Mouse (Mus musculus) liver, embryonic 14.5 days (tissue): ENCODE measurements at regions not wholly inside any gene's neighbourhood (a gene's known extent, or its start where the extent isn't known, plus 50 kb on each side); places are given as distances from the start of the nearest gene placed in this dataset.

ENCODE experiments used
- ATAC-seq: fragments of 200-750 bp; cut with Nextera tagmentation; 2 replicates; pipeline ENCODE4 v1.8.0; 2017; ENCODE audit warnings: moderate number of reproducible peaks, mild to moderate bottlenecking, moderate library complexity; ENCODE audit not compliant: insufficient read depth
- DNase-seq, 3 experiments: peaks; one replicate each; pipeline ENCODE4 v3.0.0-alpha.2; 2012 to 2013; ENCODE audit warnings: low read depth in 3 of 3, low spot score in 3 of 3
- H3K27ac ChIP-seq: fragments of 300-500 bp; sonication (generic); 2 replicates; pipeline ENCODE4 v1.5.1; 2014; ENCODE audit warnings: moderate library complexity, mild to moderate bottlenecking, control low read depth, inconsistent platforms
- H3K27me3 ChIP-seq: fragments of 300-500 bp; sonication (generic); 2 replicates; pipeline ENCODE4 v1.6.1; 2014; ENCODE audit warnings: mild to moderate bottlenecking, low read length, moderate library complexity; ENCODE audit not compliant: control insufficient read depth, insufficient read depth
- H3K36me3 ChIP-seq: fragments of 300-500 bp; sonication (generic); replicated peaks from 2 replicates; pipeline ENCODE4 v1.6.1; 2014; ENCODE audit warnings: low read depth; ENCODE audit not compliant: control insufficient read depth, insufficient read depth
- H3K4me1 ChIP-seq, 2 experiments: fragments of 200-500 bp in 1 of 2; fragments of 300-500 bp in 1 of 2; sonication (generic) in 1 of 2; replicated peaks; 2 replicates each; pipeline ENCODE4 v1.6.1; 2012 to 2014; ENCODE audit warnings: antibody characterized with exemption in 1 of 2, inconsistent platforms in 1 of 2, low read length in 1 of 2; ENCODE audit not compliant: control insufficient read depth in 2 of 2, insufficient read depth in 2 of 2
- H3K4me2 ChIP-seq: fragments of 300-500 bp; sonication (generic); 2 replicates; pipeline ENCODE4 v1.6.1; 2014; ENCODE audit warnings: low read depth, mild to moderate bottlenecking, control low read depth, moderate library complexity
- H3K4me3 ChIP-seq, 2 experiments: fragments of 200-500 bp in 1 of 2; fragments of 300-500 bp in 1 of 2; sonication (generic) in 1 of 2; 2 replicates each; pipeline ENCODE4 v1.5.1; 2012 to 2014; ENCODE audit warnings: low read depth in 2 of 2, low read length in 2 of 2, mild to moderate bottlenecking in 2 of 2, control low read depth in 1 of 2, inconsistent platforms in 1 of 2, moderate library complexity in 1 of 2; ENCODE audit not compliant: insufficient read depth in 1 of 2
- H3K9ac ChIP-seq: fragments of 300-500 bp; sonication (generic); replicated peaks from 2 replicates; pipeline ENCODE4 v1.6.1; 2014; ENCODE audit warnings: mild to moderate bottlenecking, control low read depth, moderate library complexity
- H3K9me3 ChIP-seq: fragments of 300-500 bp; sonication (generic); 2 replicates; pipeline ENCODE4 v1.6.1; 2016; ENCODE audit warnings: low read length, mixed read lengths; ENCODE audit not compliant: control insufficient read depth
- CTCF ChIP-seq: IDR thresholded peaks from 2 replicates; pipeline ENCODE4 v1.5.1; 2016; ENCODE audit warnings: antibody characterized with exemption, low read depth, control low read depth
- EP300 ChIP-seq: IDR thresholded peaks from 2 replicates; pipeline ENCODE4 v1.6.1; 2016; ENCODE audit warnings: antibody characterized with exemption, low read depth
- WGBS: fragments of 180-500 bp; shearing (Covaris S2); extraction: QIAGEN DNeasy Blood & Tissue Kit; methylation state at CpG from one replicate; pipeline ENCODE4 v1.1.7; 2014; ENCODE audit not compliant: insufficient replicate concordance; 5-methylcytosine and 5-hydroxymethylcytosine counted together

DNA sequence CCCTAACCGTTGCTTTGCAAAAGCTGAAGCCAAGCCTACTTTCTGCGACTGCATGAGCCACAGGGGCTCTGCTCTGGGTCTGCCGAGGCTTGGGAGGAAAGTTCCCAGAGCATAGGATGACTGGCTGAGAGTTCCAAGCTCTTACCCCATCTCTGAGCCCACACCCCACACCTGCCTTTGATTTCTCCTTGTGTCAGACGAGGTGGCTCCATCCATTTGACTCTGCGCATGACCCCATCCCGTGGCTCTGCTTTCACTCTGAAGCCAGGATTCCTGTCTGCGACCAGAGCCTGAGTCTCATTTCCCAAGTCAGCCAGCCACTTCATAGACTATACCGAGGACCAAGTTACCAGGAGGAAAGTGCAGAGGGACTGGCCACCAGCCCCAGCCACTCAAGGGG lies 216.1 kb upstream of the Msx2 start:
- WGBS = 25% methylated on average over 8 of the region's 8 CpGs

DNA sequence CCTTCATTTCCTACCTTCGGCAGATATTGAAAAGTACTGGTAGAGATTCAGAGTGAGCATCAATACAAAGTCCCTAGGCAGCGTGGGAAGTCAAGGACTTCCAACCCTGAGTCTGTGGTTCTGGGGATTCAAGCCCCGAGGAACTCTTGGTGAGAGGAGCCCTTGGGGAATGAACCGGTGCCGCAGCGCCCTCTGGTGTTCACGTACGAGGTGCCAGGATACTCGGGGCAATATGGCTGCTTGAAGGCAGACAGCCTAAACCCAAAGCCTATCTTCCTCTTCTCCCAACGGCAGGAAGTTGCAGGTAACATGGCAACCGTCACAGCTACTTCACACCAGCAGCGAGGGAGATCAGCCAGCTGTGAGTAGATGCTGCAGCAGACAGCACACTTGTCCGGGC lies 215.6 kb upstream of the Msx2 start:
- H3K4me2 ChIP-seq = no peak overlapping the region
- ATAC-seq = no peak
- no peaks in the 10 kb centered on the region for H3K4me1 ChIP-seq
- no peak overlapping the region for H3K4me3 ChIP-seq
- H3K9me3 ChIP-seq = no peaks in the 10 kb centered on the region
- TF ChIP-seq EP300 (no peak), CTCF (peak; percentile 85)
- no peak overlapping the region for H3K27ac ChIP-seq
- no peak overlapping the region for H3K9ac ChIP-seq
- H3K27me3 ChIP-seq = no peaks in the 10 kb centered on the region
- peak in 2 of 3 experiments; percentile 3 to 9 for DNase-seq
- H3K36me3 ChIP-seq = no peaks in the 10 kb centered on the region
- WGBS = 7% methylated on average over 13 of the region's 13 CpGs

More for the DNA sequence above, 216.1 kb upstream of the Msx2 start:
- DNase-seq (no peak), ATAC-seq (no peak)
- H3K36me3 ChIP-seq = no peaks in the 10 kb centered on the region
- no peaks in the 10 kb centered on the region for H3K27me3 ChIP-seq
- no peaks in the 10 kb centered on the region for H3K9me3 ChIP-seq
- H3K9ac ChIP-seq = no peak overlapping the region
- TF ChIP-seq EP300 (no peak), CTCF (no peak)
- H3K4me2 ChIP-seq = no peak overlapping the region
- H3K27ac ChIP-seq = no peak overlapping the region
- H3K4me3 ChIP-seq = no peak overlapping the region
- H3K4me1 ChIP-seq = no peaks in the 10 kb centered on the region

DNA sequence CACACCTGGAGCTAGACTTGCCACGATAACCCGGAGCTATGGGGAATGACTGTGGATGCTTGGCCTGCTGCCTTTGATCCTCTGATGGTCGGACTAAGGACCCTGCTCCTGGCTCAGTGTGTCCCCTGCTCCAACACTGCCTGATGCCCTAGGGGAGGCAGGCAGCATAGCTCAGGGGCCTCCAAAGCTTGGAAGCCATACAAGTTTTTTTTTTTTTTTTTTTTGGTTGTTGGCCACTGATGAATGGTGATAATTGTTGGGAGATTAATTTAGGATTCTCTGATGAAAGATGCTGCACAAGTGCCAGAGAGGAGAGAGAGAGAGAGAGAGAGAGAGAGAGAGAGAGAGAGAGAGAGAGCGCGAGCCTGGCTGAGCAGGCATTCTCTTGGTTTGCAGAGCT lies 211.6 kb upstream of the Msx2 start:
- ATAC-seq (no peak), DNase-seq (no peak)
- no peaks in the 10 kb centered on the region for H3K9me3 ChIP-seq
- 74% methylated on average over 5 of the region's 5 CpGs for WGBS
- H3K36me3 ChIP-seq = no peaks in the 10 kb centered on the region
- no peak overlapping the region for H3K4me3 ChIP-seq
- TF ChIP-seq CTCF (no peak), EP300 (no peak)
- H3K27ac ChIP-seq = no peak overlapping the region
- H3K4me2 ChIP-seq = no peak overlapping the region
- H3K9ac ChIP-seq = no peak overlapping the region
- H3K27me3 ChIP-seq = no peaks in the 10 kb centered on the region
- H3K4me1 ChIP-seq = no peaks in the 10 kb centered on the region

DNA sequence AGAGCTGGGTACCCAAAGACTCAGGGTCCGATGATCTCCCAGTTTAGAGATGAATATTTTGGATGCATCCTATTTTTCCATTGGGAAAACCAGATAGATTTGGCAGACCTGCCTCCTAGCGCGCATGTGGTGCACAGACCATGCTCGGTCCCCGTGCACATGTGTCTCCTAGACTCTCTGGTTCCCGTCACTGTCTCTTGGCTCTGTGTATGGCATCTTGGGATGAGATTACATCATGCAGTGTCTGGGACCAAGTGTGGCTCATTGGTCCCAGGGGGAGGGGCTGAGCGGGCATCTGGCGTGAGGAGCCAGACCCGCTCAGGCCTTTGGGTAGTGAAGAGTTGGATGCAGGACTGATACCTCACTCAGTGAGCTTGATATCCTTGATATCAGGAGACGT lies 204.3 kb upstream of the Msx2 start:
- Histone ChIP-seq H3K27ac (no peak overlapping the region), H3K4me3 (no peak overlapping the region), H3K36me3 (no peaks in the 10 kb centered on the region), H3K9me3 (no peaks in the 10 kb centered on the region), H3K4me2 (no peak overlapping the region), H3K27me3 (no peaks in the 10 kb centered on the region), H3K4me1 (no peaks in the 10 kb centered on the region), H3K9ac (no peak overlapping the region)
- TF ChIP-seq EP300 (no peak), CTCF (no peak)
- 79% methylated on average over 10 of the region's 10 CpGs for WGBS
- DNase-seq (no peak), ATAC-seq (no peak)

DNA sequence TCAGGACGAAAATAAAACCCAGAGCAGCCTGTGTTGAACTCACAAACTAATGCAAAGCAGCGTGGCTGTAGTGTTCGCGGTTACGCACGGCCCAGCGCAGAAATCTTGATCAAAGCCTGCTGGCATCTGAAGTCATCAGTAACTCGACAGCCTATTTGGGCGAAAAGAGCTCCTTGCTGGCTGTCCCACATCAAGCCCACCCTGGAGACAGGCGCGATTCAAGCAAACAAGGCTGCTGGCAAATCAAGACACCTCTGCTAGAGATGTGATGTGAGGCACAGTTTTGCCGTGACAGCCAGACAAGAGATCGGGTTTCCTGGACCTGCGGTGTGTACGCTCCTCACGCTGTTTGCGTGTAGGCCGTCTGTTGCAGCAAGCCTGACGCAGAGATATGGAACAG lies 197.5 kb upstream of the Msx2 start:
- DNase-seq = no peak
- 57% methylated on average over 19 of the region's 19 CpGs for WGBS

DNA sequence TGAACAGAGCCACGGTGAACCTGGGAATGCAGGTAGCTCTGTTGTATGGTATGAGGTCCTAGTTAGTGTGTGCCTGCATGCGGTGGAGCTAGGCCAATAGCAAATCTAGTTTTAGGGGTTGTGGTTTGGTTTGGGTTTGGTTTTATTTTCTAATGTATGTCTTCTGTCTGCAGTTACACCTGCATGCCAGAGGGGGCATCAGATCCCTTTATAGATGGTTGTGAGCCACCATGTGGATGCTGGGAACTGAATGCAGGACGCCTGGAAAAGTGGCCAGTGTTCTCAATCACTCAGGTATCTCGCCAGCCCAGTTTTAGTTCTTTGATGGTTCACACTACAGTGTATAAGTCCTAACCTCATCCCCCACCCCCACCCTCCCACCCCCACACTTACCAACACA lies 194.6 kb upstream of the Msx2 start:
- H3K9me3 ChIP-seq = no peaks in the 10 kb centered on the region
- no peak overlapping the region for H3K9ac ChIP-seq
- H3K36me3 ChIP-seq = no peaks in the 10 kb centered on the region
- WGBS = 58% methylated on average over 4 of the region's 4 CpGs
- H3K27me3 ChIP-seq = no peaks in the 10 kb centered on the region
- no peaks in the 10 kb centered on the region for H3K4me1 ChIP-seq
- ATAC-seq (no peak), DNase-seq (no peak)
- H3K27ac ChIP-seq = no peak overlapping the region
- TF ChIP-seq EP300 = no peak
- TF ChIP-seq CTCF = no peak
- H3K4me2 ChIP-seq = no peak overlapping the region
- no peak overlapping the region for H3K4me3 ChIP-seq

More for the DNA sequence above, 197.5 kb upstream of the Msx2 start:
- no peaks in the 10 kb centered on the region for H3K4me1 ChIP-seq
- H3K27me3 ChIP-seq = no peaks in the 10 kb centered on the region
- TF ChIP-seq EP300 (no peak), CTCF (no peak)
- H3K9ac ChIP-seq = no peak overlapping the region
- no peak overlapping the region for H3K4me2 ChIP-seq
- no peak overlapping the region for H3K27ac ChIP-seq
- H3K9me3 ChIP-seq = no peaks in the 10 kb centered on the region
- no peak overlapping the region for H3K4me3 ChIP-seq
- ATAC-seq = no peak
- no peaks in the 10 kb centered on the region for H3K36me3 ChIP-seq
